Mouse (Mus musculus): ENCODE data around the gene Ttll5. TPM values are rescaled to one million over a fixed set of nuclear protein-coding genes. Genes with fewer than 3 reads are reported as not detected.
A peak's percentile ranks its signal among the peaks of the same experiment; 100 is the strongest.

Gene Ttll5
- total and polyA plus RNA-seq, 2 experiments from 2014 or later, result 10.4 to 15.9 TPM

DNA sequence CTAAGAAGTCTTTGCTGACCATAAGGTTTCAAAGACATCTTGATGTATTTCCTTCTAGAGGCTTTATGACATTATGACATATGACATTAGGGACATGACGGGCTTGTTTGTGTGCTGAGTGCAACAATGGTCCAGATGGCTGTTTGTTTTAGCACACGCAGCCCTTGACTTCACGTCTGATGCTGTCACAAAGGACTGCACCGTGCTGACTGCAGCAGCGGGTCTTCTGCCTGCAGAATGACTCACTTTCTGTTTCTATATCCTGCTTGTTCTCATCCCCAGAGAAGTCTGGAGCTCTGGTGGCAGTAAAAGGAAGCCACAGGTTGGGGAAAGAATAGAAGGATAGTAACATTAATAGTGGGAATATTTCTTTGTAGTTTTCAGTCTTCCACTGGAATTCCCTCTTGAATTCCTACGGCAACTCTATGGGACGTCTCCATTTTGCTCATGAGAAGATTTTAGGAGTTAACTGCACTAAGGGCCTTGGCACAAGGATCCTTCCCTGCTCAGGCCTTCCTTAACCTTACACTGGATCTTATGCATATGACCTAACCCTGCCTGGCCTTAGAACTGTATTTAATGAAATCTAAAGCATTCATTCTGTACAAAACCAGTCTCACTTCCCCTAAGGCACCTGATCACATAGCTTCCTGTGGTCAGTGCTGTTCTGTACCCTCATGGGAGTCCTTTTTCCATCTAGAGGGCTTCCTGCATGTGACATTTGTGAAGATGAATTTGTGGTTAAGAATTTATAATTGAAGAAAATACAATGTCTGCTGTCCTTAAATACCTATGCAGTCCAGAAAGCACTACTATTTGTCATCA lies 167.8 kb downstream of the Ttll5 start:
- WGBS, result 52% methylated on average over 7 of the region's 7 CpGs
- Histone ChIP-seq H3K27me3 (ENCODE audit: insufficient read depth, low read length) (no peaks in the 10 kb centered on the region), H3K27ac (ENCODE audit: low read depth, low read length) (no peak overlapping the region), H3K9ac (replicated peaks; ENCODE audit: low read length, poor library complexity, severe bottlenecking) (no peak overlapping the region), H3K9me3 (ENCODE audit: low read length) (no peaks in the 10 kb centered on the region), H3K4me1 (ENCODE audit: insufficient read depth, low read length) (no peaks in the 10 kb centered on the region), H3K36me3 (ENCODE audit: insufficient read depth, low read length) (peaks cover 12% of the 10 kb centered on the region; the same call in 1 of the 2 replicates), H3K4me2 (ENCODE audit: low read depth, low read length, poor library complexity, severe bottlenecking) (no peak overlapping the region), H3K4me3 (ENCODE audit: low read depth, low read length) (no peak overlapping the region)
- TF ChIP-seq CTCF (IDR thresholded peaks at IDR 0.05), result no peak
- DNase-seq (ENCODE audit: low spot score), result peak; percentile 22
- no peak for ATAC-seq (ENCODE audit: low FRiP score)

- H3K4me1 ChIP-seq (ENCODE audit: insufficient read depth, low read length), result no peaks in the 10 kb centered on the region
- no peak overlapping the region for H3K4me2 ChIP-seq (ENCODE audit: low read depth, low read length, poor library complexity, severe bottlenecking)
- no peak overlapping the region for H3K4me3 ChIP-seq (ENCODE audit: low read depth, low read length)
- DNase-seq (ENCODE audit: low spot score) (no peak), ATAC-seq (ENCODE audit: low FRiP score) (no peak)
- H3K36me3 ChIP-seq (ENCODE audit: insufficient read depth, low read length), result peaks cover 12% of the 10 kb centered on the region; the same call in 1 of the 2 replicates
- H3K27ac ChIP-seq (ENCODE audit: low read depth, low read length), result no peak overlapping the region
- H3K9ac ChIP-seq (replicated peaks; ENCODE audit: low read length, poor library complexity, severe bottlenecking), result no peak overlapping the region
- no peaks in the 10 kb centered on the region for H3K9me3 ChIP-seq (ENCODE audit: low read length)
- TF ChIP-seq CTCF (IDR thresholded peaks at IDR 0.05), result no peak
- WGBS, result 93% methylated on average over 2 of the region's 2 CpGs
- no peaks in the 10 kb centered on the region for H3K27me3 ChIP-seq (ENCODE audit: insufficient read depth, low read length)
Measured at GRCm38 (mm10) chr12:85992838-85993234, 168.4 kb downstream of the Ttll5 start.

DNA sequence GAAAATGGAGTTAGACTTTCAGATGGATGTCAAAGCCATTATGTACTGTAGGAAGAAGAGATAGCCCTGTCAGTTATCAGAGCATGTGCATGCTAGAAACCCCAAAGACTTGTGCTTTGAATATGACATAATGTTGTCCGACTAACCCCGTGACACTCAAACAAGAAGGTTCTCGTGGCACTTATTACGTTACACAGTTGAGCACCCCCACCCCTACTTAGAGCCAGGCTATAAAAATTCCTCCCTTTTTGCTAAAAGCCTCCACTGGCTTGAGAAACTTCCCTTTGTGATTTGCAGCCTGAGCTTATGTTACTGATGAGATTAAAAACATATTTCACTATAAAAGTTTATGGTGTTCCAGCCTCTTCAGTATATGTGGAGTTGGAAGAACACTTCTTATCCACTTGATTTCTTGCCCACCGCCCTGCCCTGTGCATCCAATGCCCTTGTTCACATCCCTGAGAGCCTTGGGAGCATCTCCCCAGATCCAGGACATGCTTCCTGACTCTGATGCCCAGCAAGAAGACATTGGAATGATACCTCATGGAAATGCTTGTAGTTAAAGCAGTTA lies 169.4 kb downstream of the Ttll5 start:
- no peak for TF ChIP-seq CTCF (IDR thresholded peaks at IDR 0.05)
- H3K9ac ChIP-seq (replicated peaks; ENCODE audit: low read length, poor library complexity, severe bottlenecking), result no peak overlapping the region
- H3K4me1 ChIP-seq (ENCODE audit: insufficient read depth, low read length), result no peaks in the 10 kb centered on the region
- no peak for DNase-seq (ENCODE audit: low spot score)
- H3K36me3 ChIP-seq (ENCODE audit: insufficient read depth, low read length), result peaks cover 12% of the 10 kb centered on the region; the same call in 1 of the 2 replicates
- H3K4me3 ChIP-seq (ENCODE audit: low read depth, low read length), result no peak overlapping the region
- no peaks in the 10 kb centered on the region for H3K9me3 ChIP-seq (ENCODE audit: low read length)
- H3K27me3 ChIP-seq (ENCODE audit: insufficient read depth, low read length), result no peaks in the 10 kb centered on the region
- H3K27ac ChIP-seq (ENCODE audit: low read depth, low read length), result no peak overlapping the region
- 85% methylated on average over 5 of the region's 5 CpGs for WGBS
- no peak for ATAC-seq (ENCODE audit: low FRiP score)
- no peak overlapping the region for H3K4me2 ChIP-seq (ENCODE audit: low read depth, low read length, poor library complexity, severe bottlenecking)

DNA sequence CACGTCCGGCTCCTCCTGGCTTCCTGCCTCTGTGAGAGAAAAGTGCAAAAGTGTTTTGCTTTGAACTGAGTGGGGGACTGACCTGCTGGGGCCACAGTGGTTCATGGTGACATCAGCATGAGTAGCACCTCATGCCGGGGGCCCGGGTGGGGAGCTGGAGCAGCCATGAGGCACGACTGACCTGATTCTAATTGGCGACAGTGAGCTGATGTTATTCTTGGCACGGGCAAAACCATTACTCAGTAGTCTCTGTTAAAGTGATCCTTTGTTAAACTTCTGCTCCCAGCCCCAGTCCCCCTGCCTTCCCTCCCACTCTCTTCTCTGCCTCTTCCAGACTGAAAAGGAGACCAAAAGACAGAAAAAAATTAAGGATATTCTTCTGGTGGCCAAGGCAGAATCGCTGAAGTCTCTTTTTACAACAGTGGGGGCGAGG lies 176.2 kb downstream of the Ttll5 start:
- H3K27ac ChIP-seq (ENCODE audit: low read depth, low read length), result no peak overlapping the region
- no peak for ATAC-seq (ENCODE audit: low FRiP score)
- H3K9ac ChIP-seq (replicated peaks; ENCODE audit: low read length, poor library complexity, severe bottlenecking), result no peak overlapping the region

GRCm38 (mm10) chr12:86001120-86001655 lies 176.7 kb downstream of the Ttll5 start:
- ATAC-seq (ENCODE audit: low FRiP score), result no peak
- no peaks in the 10 kb centered on the region for H3K9me3 ChIP-seq (ENCODE audit: low read length)
- H3K36me3 ChIP-seq (ENCODE audit: insufficient read depth, low read length), result peaks cover 8% of the 10 kb centered on the region; the same call in 1 of the 2 replicates
- H3K9ac ChIP-seq (replicated peaks; ENCODE audit: low read length, poor library complexity, severe bottlenecking), result no peak overlapping the region
- no peaks in the 10 kb centered on the region for H3K27me3 ChIP-seq (ENCODE audit: insufficient read depth, low read length)
- no peak overlapping the region for H3K27ac ChIP-seq (ENCODE audit: low read depth, low read length)
- no peak for TF ChIP-seq CTCF (IDR thresholded peaks at IDR 0.05)
- no peak overlapping the region for H3K4me3 ChIP-seq (ENCODE audit: low read depth, low read length)
- H3K4me1 ChIP-seq (ENCODE audit: insufficient read depth, low read length), result no peaks in the 10 kb centered on the region
- H3K4me2 ChIP-seq (ENCODE audit: low read depth, low read length, poor library complexity, severe bottlenecking), result no peak overlapping the region
- 61% methylated on average over 7 of the region's 7 CpGs for WGBS
- no peak for DNase-seq (ENCODE audit: low spot score)

More for the DNA sequence above, 176.2 kb downstream of the Ttll5 start:
- Histone ChIP-seq H3K4me1 (ENCODE audit: insufficient read depth, low read length) (no peaks in the 10 kb centered on the region), H3K4me2 (ENCODE audit: low read depth, low read length, poor library complexity, severe bottlenecking) (no peak overlapping the region), H3K36me3 (ENCODE audit: insufficient read depth, low read length) (peaks cover 12% of the 10 kb centered on the region; the same call in 1 of the 2 replicates), H3K4me3 (ENCODE audit: low read depth, low read length) (no peak overlapping the region), H3K9me3 (ENCODE audit: low read length) (no peaks in the 10 kb centered on the region), H3K27me3 (ENCODE audit: insufficient read depth, low read length) (no peaks in the 10 kb centered on the region)
- DNase-seq (ENCODE audit: low spot score), result peak; percentile 49
- 58% methylated on average over 9 of the region's 9 CpGs for WGBS
- no peak for TF ChIP-seq CTCF (IDR thresholded peaks at IDR 0.05)

GRCm38 (mm10) chr12:86004627-86005026 lies 180.2 kb downstream of the Ttll5 start:
- WGBS, result over 99% methylated on average over 3 of the region's 3 CpGs
- no peak for DNase-seq (ENCODE audit: low spot score)
- Histone ChIP-seq H3K4me1 (ENCODE audit: insufficient read depth, low read length) (no peaks in the 10 kb centered on the region), H3K27me3 (ENCODE audit: insufficient read depth, low read length) (no peaks in the 10 kb centered on the region), H3K27ac (ENCODE audit: low read depth, low read length) (no peak overlapping the region), H3K9me3 (ENCODE audit: low read length) (no peaks in the 10 kb centered on the region), H3K36me3 (ENCODE audit: insufficient read depth, low read length) (no peaks in the 10 kb centered on the region), H3K9ac (replicated peaks; ENCODE audit: low read length, poor library complexity, severe bottlenecking) (no peak overlapping the region), H3K4me2 (ENCODE audit: low read depth, low read length, poor library complexity, severe bottlenecking) (no peak overlapping the region), H3K4me3 (ENCODE audit: low read depth, low read length) (no peak overlapping the region)
- no peak for TF ChIP-seq CTCF (IDR thresholded peaks at IDR 0.05)
- no peak for ATAC-seq (ENCODE audit: low FRiP score)

Data from midbrain, postnatal 0 days (tissue).